Mouse (Mus musculus) gastrocnemius, postnatal 25 days (tissue): Measurements from ENCODE around the gene Lhx5. TPM values are rescaled to one million over a fixed set of nuclear protein-coding genes. Genes with fewer than 3 reads are reported as not detected.

Experiments used
- DNase-seq: peaks from one replicate; pipeline ENCODE4 v3.0.0; 2022
- total RNA-seq, 2 experiments: library from RNA; stranded (reverse); gene quantifications; 1 replicate in 1 of 2; 2 replicates in 1 of 2; pipeline ENCODE4 v1.2.3; 2021

Lhx5 gene
- total RNA-seq, 2 experiments from 2014 or later: not detected

- no peak for DNase-seq
Observed at GRCm38 (mm10) chr5:120465062-120465461, 33.6 kb downstream of the Lhx5 start.

DNA sequence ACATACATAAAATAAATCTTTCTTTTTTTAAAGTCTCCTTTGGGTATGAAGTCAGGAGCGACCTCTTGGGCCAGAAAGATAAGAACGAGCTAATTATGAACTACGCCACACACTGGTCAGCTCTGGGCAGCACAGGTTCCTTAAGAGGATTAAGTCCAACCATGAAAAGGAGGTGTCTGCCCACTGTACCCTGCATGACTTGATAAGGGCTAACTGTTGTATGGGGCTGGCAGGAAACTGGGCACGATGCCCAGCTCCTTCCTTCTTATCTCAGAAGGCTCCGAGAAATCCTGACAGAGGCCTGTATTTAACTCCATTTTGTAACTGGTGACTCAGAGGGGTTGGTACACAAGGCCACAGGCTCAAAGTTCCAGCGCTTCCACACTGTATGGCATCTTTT, 34.4 kb downstream of the Lhx5 start:
- DNase-seq: no peak

- no peak for DNase-seq
Observed at GRCm38 (mm10) chr5:120467026-120467425, 35.5 kb downstream of the Lhx5 start.

GRCm38 (mm10) chr5:120468336-120468735, 36.8 kb downstream of the Lhx5 start:
- no peak for DNase-seq

GRCm38 (mm10) chr5:120468830-120469229, 37.3 kb downstream of the Lhx5 start:
- no peak for DNase-seq

DNA sequence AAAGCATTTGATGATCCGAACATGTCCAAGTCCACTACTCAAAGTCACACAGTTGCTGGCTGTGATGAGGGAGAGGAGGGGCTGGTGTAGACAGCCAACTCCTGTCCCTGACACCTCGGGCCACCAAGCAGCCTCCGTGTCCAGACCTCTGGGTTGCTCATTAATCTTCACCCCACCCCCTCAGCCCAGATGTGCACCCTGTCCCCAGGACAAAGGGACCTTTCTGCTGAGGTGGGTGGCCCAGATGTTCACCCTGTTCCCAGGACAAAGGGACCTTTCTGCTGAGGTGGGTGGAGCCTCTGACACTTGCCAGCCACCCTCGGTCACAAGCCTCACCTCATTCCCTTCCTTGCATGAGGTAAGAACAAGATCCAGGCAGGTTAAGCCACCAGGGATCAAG, 40.0 kb downstream of the Lhx5 start:
- no peak for DNase-seq

- no peak for DNase-seq
Observed at GRCm38 (mm10) chr5:120472770-120473169, 41.3 kb downstream of the Lhx5 start, which contains the start of gene Sdsl. Gene Sdsl, minus strand, starts transcription at chr5:120472810.

GRCm38 (mm10) chr5:120473361-120473760, 41.9 kb downstream of the Lhx5 start:
- no peak for DNase-seq

GRCm38 (mm10) chr5:120475861-120476260, 44.4 kb downstream of the Lhx5 start:
- no peak for DNase-seq

- no peak for DNase-seq
Observed at GRCm38 (mm10) chr5:120476296-120476695, 44.8 kb downstream of the Lhx5 start, which contains the start of gene Sds. Gene Sds, plus strand, starts transcription at chr5:120476526.

- DNase-seq: no peak
Observed at GRCm38 (mm10) chr5:120477993-120478392, 46.5 kb downstream of the Lhx5 start.

DNA sequence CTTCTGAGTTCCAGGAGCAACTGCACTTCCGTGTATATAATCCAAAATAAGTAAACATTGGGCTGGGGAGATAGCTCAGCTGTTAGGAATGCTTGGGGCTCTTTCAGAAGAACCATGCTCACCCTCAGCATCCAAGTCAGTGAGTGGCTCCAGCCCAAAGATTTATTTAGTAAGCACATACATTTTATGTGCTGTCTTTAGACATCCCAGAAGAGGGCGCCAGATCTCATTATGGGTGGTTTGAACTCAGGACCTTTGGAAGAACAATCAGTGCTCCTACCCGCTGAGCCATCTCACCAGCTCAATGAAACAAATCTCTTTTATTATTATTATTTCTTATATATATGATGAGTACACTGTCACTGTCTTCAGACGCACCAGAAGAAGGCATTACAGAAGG, 48.0 kb downstream of the Lhx5 start:
- DNase-seq: no peak

DNA sequence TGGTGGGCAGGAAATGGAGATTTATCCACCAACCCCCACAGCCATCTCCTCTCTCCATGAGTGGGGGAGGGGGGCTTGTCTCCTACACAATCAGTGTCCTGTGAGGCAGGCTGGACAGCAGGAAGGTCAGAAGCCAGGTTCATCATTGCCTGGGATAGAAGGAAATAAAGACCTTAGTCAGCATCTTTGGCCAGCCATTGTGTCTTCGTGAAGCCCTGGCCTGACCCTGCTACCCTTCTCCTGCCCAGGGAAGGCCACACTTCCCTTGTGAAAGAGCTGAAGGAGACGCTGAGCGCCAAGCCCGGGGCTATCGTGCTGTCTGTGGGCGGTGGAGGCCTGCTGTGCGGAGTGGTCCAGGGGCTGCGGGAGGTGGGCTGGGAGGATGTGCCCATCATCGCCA, 49.7 kb downstream of the Lhx5 start:
- no peak for DNase-seq

DNA sequence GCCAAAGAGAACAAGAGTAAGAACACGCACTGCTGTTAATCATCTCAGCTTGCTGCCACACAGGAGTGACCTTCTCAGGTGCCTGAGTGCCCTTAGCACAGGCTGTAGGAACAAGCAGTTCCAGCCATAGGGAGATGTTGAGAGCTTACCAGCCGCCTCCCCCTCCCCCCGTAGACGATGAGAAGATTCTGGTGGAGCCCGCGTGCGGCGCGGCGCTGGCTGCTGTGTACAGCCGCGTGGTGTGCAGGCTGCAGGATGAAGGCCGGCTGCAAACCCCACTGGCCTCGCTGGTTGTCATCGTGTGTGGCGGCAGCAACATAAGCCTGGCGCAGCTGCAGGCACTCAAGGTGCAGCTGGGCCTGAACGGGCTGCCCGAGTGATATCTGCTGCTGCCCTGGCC, 51.9 kb downstream of the Lhx5 start:
- DNase-seq: no peak

DNA sequence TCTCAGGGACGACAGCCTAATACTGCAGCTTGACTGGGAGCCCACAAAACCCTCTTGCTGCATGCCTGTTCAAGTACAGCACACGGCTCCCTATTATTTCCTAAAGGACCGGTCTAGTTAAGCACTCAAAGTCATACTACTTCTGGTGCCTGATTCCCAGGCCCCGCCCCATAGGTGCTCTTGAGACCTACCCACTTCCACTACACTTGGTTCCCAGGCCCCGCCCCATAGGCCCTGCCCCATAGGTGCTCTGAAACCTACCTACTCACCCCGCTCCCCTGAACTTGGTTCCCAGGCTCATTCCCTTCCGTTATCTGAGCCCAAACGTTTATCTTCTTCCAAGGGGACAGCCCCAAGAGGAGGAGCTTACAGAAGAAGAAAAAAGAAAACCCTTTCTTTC, 56.3 kb downstream of the Lhx5 start:
- DNase-seq: no peak

- DNase-seq: peak; percentile 56
Observed at GRCm38 (mm10) chr5:120490679-120491192, 59.2 kb downstream of the Lhx5 start.

Other genes starting within 250 kb of the Lhx5 start
- under 1 TPM; 0.31 to 0.64 TPM for gene Sdsl, start 41.1 kb downstream of the Lhx5 start, total RNA-seq
- gene Sds, start 44.8 kb downstream of the Lhx5 start, total RNA-seq: not detected
- 10 to 100 TPM; 29.1 to 32.6 TPM for gene Plbd2, start 71.9 kb downstream of the Lhx5 start, total RNA-seq
- 10 to 100 TPM in 1 of 2 experiments, 1 to 10 TPM in 1; 9.4 to 11.7 TPM for gene Slc8b1, start 79.5 kb downstream of the Lhx5 start, total RNA-seq
- 10 to 100 TPM; 44.3 to 48.3 TPM for gene Tpcn1, start 157.0 kb downstream of the Lhx5 start, total RNA-seq
- under 1 TPM in 1 of 2 experiments, not detected in 1; 0.18 TPM for gene Iqcd, start 157.3 kb downstream of the Lhx5 start, total RNA-seq
- gene Rita1, start 180.9 kb downstream of the Lhx5 start, total RNA-seq: 1 to 10 TPM; 4.8 to 6.3 TPM
- 10 to 100 TPM; 15.7 to 17.1 TPM for gene Ddx54, start 181.0 kb downstream of the Lhx5 start, total RNA-seq
- gene Cfap73, start 202.5 kb downstream of the Lhx5 start, total RNA-seq: not detected
- gene Rasal1, start 217.1 kb downstream of the Lhx5 start, total RNA-seq: not detected